Mouse (Mus musculus) testis, adult 2 months (tissue): ENCODE measurements at regions not wholly inside any gene's neighbourhood (a gene's known extent, or its start where the extent isn't known, plus 50 kb on each side); places are given as distances from the start of the nearest gene placed in this dataset.

Experiments
- H3K27ac ChIP-seq: fragments of 200-500 bp; 2 replicates; pipeline ENCODE4 v1.5.1; 2012; ENCODE audit warnings: low read depth, low read length; ENCODE audit not compliant: control insufficient read depth, insufficient read depth
- H3K27me3 ChIP-seq: fragments of 200-500 bp; 2 replicates; pipeline ENCODE4 v1.6.1; 2012; ENCODE audit warnings: mild to moderate bottlenecking, low read length, moderate library complexity; ENCODE audit not compliant: control insufficient read depth, insufficient read depth
- H3K36me3 ChIP-seq: fragments of 200-500 bp; 2 replicates; pipeline ENCODE4 v1.6.1; 2012; ENCODE audit warnings: mild to moderate bottlenecking, low read length; ENCODE audit not compliant: control insufficient read depth, insufficient read depth
- H3K4me1 ChIP-seq: fragments of 200-500 bp; 2 replicates; pipeline ENCODE4 v1.6.1; 2012; ENCODE audit warnings: low read length; ENCODE audit not compliant: control insufficient read depth, insufficient read depth
- H3K4me3 ChIP-seq: fragments of 200-500 bp; 2 replicates; pipeline ENCODE4 v1.5.1; 2012; ENCODE audit warnings: low read depth, mild to moderate bottlenecking, low read length, moderate library complexity, mixed read lengths; ENCODE audit not compliant: control insufficient read depth
- CTCF ChIP-seq: fragments of 200-500 bp; IDR thresholded peaks from 2 replicates; pipeline ENCODE4 v1.5.1; 2012; ENCODE audit warnings: low read depth, mild to moderate bottlenecking, inconsistent platforms, low read length, moderate library complexity; ENCODE audit not compliant: control insufficient read depth, insufficient read depth, insufficient replicate concordance
- POLR2A ChIP-seq: fragments of 200-500 bp; IDR thresholded peaks from 2 replicates; pipeline ENCODE4 v1.6.1; 2012; ENCODE audit warnings: low read depth, mild to moderate bottlenecking, inconsistent platforms, low read length, moderate library complexity; ENCODE audit not compliant: control insufficient read depth

DNA sequence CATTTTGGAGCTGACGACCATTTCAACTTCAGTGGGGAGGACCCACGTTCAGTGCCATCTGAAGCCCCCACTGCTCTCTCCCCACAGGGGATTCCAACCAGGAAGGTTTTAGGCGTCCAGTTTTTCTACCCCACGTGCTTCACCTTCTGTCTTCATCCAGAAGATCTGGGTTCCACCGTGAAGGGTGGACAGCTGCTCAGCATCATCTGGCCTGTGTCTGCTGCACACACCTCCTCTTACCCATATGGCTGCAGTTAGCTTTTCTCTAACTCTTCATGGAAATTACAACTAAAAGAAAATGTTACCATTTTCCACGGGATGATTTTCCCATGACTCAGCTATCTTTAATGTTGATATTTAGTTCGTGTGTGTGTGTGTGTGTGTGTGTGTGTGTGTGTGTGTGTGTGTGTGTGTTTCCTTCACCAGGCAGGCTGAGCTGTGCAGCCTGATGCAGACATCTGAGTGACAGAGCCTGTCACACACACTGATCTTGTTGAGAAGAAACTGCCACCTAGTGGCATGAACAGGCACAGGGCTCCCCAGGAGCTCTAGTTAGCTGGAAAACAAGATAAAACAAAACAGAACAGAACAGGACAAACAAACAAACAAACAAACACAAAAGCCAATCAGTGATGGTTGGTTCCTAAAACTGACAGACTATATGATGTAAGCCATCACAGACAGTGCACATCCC, 107.5 kb upstream of the Rasgrp1 start:
- Histone ChIP-seq H3K4me3 (no peak overlapping the region), H3K4me1 (no peaks in the 10 kb centered on the region), H3K27me3 (no peaks in the 10 kb centered on the region), H3K36me3 (no peaks in the 10 kb centered on the region), H3K27ac (no peak overlapping the region)
- TF ChIP-seq POLR2A (no peak), CTCF (no peak)

DNA sequence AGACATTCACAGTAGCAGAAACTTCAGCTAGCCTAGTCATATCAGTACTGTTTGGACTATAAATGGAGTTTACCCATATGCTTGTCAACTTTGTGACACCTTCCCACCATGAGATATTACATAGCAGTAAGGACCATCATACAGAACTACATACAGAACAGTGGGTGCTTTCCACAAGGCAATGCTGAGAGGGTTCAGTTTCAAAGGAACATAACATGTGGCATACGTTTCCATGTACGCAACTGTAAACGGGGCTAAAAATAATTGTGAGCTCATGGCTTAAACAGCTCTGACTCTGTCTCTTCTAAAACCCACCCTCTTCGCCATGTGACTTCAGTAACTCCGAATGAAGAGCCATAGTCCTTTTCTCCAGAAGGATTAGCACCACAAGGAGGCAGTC, 109.0 kb upstream of the Rasgrp1 start:
- Histone ChIP-seq H3K27ac (no peak overlapping the region), H3K4me1 (no peaks in the 10 kb centered on the region), H3K36me3 (no peaks in the 10 kb centered on the region), H3K27me3 (no peaks in the 10 kb centered on the region), H3K4me3 (no peak overlapping the region)
- TF ChIP-seq POLR2A (no peak), CTCF (no peak)

DNA sequence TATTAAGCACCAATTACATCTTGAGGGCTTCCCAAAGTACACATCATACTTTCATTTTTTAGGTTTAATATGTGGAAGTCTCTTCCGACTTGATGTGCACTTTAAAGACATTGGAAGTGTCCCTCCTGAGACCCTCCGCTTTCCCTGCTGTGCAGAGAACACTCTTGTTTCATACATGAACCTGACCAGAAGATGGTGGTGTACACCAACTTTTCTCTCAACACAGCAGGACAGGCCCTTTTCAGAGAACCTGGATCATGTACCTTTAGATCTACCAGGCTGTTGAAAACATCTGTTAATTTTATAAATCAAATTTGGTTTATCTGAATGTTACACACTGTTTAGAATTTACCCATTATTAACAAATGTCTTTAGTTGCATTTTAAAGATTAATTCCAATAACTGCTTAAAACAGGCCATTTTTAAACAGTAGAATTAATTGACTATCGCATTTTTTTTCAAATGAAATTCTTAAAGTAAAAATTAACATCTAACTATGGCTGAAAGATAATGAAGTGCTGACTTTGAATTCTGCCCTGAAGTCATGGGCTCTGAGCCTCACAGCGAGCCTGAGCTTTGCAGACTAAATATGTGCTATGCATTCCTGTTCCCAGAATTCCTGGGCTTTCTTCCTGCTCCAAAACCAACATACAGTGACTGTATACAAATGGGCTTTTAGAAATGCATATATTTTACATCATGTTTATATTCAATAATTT, 112.4 kb upstream of the Rasgrp1 start:
- Histone ChIP-seq H3K36me3 (no peaks in the 10 kb centered on the region), H3K27ac (no peak overlapping the region), H3K4me3 (no peak overlapping the region), H3K27me3 (no peaks in the 10 kb centered on the region), H3K4me1 (no peaks in the 10 kb centered on the region)
- TF ChIP-seq CTCF: no peak
- no peak for TF ChIP-seq POLR2A

DNA sequence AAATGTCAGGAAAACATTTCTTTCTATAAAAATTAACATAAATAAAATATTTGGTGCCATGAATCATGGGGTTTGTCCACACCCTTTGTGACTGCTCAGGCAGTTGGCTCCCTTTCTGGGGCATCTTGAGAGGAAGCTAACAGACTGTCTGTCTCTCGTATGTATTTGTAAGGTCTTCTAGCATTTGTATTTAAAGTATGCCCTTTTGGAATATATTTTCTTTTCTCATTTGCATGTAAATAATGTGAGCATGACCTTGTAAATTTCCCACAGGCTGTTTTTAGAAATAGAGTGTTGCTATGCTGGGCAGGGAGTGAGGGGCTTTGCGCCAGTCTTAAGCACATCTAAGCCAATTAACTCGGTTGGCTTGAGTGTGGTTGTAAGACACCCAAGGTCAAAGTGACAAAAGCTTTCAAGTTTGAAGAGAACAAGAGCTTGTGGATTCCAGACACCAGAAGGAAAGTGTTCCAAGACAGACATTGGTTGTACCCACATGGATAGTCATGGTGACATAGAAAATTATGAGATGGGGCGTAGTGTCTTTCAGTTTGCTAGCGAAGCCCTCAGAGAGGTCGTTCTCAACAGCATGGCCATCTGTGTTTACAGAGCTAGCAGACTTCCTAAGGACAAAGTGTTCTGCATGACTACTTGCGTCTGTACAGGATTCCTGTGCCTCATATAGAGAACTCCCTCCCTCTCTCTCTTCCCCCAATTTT, 113.1 kb upstream of the Rasgrp1 start:
- no peak overlapping the region for H3K27ac ChIP-seq
- H3K36me3 ChIP-seq: no peaks in the 10 kb centered on the region
- TF ChIP-seq POLR2A (no peak), CTCF (no peak)
- no peaks in the 10 kb centered on the region for H3K4me1 ChIP-seq
- no peak overlapping the region for H3K4me3 ChIP-seq
- H3K27me3 ChIP-seq: no peaks in the 10 kb centered on the region

DNA sequence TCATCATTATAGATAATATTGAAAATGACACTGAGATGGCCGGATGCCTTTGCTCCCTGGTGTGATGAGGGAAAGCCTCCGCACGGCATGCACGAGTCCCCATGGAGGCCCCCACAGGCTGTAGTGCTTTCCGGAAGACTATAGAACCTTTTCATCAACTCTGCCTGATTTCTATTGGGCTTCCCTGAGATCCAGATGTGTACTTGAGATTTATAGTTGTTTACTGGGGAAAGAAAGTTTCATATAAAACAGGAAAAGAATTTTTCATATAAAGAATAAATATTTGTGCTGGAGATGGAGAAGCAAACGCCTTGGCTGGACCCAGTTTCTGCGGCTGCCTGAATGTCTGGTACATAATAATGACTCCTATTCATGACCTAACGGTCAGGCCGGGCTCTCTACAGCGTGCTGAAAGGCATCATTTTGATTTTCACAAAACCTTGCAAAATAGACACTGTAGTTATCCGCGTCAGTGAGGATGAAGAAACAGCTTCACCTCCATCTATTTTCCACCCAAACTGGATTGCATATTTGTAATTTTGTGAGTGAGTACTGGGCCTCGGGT, 113.7 kb upstream of the Rasgrp1 start:
- Histone ChIP-seq H3K36me3 (no peaks in the 10 kb centered on the region), H3K4me3 (no peak overlapping the region), H3K4me1 (no peaks in the 10 kb centered on the region), H3K27me3 (no peaks in the 10 kb centered on the region), H3K27ac (no peak overlapping the region)
- no peak for TF ChIP-seq CTCF
- no peak for TF ChIP-seq POLR2A

DNA sequence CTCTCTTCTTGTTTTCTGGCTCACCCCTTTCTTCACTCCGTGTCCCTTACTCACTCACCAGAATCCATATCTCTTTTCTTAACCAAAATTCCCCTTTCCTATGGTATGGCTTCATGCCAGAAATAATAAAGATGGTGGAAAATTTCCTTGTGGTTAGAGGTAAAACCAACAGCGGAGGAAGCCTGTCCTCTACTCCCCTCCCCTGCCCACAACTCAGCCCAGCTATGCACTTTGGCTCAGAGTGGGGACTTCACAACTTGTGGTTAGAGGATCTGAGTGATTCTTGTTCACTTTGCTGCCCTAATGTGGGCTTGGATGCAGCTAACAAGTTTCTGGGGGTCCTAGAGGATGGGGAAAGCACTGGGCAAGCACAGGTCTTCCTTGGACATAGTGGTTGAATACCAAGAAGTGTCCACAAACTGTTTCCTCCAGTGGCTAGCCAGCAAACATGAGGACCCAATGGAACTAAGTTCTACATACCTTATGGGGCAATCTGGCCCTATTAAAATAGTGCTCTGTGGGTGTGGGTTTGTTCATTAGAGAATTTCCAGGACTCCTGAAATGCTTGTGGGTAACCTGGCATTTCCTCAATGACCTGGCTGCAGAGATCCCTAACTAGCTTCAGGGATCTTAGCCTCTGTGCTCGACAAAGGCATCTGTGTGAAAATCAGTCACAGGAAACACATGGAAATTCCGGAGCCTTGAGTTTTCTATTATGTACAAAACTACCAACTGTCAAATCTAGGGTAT, 118.9 kb upstream of the Rasgrp1 start:
- no peaks in the 10 kb centered on the region for H3K36me3 ChIP-seq
- no peak overlapping the region for H3K27ac ChIP-seq
- no peaks in the 10 kb centered on the region for H3K27me3 ChIP-seq
- no peak for TF ChIP-seq CTCF
- no peak for TF ChIP-seq POLR2A
- no peaks in the 10 kb centered on the region for H3K4me1 ChIP-seq
- no peak overlapping the region for H3K4me3 ChIP-seq

DNA sequence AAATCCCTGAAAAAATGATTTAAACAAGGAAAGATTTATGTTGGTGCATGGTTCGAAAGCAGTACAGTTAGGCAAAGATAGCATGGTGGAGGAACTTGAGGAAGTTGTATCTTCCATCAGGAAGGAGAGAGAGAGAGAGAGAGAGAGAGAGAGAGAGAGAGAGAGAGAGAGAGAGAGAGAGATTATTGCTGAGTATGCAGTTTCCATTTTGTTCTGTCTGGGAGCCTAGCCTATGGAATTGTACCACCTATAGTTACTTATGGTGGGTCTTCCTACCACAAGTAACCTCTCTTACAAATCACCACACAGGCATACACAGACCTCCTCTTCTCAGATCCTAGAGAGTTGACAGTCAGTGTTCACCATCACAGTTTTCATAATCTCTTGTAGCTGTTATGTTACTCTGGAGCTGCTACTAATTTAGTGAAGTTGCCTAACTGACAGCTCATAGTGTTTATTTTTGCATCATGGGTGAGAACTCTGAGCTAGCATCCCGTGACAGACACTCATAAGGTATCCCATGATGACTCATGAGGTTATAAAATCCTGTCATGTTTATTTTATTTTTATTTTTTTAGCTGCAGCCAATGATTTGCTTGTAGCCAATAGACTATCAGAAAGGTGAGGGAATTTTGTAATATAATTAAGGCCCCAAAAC, 132.2 kb upstream of the Rasgrp1 start:
- Histone ChIP-seq H3K36me3 (no peaks in the 10 kb centered on the region), H3K27me3 (no peaks in the 10 kb centered on the region), H3K4me3 (no peak overlapping the region), H3K4me1 (no peaks in the 10 kb centered on the region), H3K27ac (no peak overlapping the region)
- no peak for TF ChIP-seq POLR2A
- no peak for TF ChIP-seq CTCF
